Mouse (Mus musculus) monocyte, adult 5-6 weeks (primary cell): ENCODE data around the gene Stim2. TPM values are rescaled to one million over a fixed set of nuclear protein-coding genes. Genes with fewer than 3 reads are reported as not detected.

Experiments used
- ATAC-seq: fragments of 153-309, 156-312 bp; replicated peaks from 2 replicates; pipeline ENCODE4 v1.8.0; 2017; ENCODE audit warnings: mild to moderate bottlenecking; ENCODE audit not compliant: low TSS enrichment, insufficient number of reproducible peaks, severe bottlenecking, poor library complexity, low FRiP score
- total RNA-seq: library from RNA; stranded (forward); fragments of 200-1000, 200-491, 200-594 nt; gene quantifications from 3 replicates; pipeline ENCODE4 v1.2.3, GENCODE M21; 2017

The Stim2 gene
- total RNA-seq, 1 experiment from 2014 or later: 63.6 TPM

DNA sequence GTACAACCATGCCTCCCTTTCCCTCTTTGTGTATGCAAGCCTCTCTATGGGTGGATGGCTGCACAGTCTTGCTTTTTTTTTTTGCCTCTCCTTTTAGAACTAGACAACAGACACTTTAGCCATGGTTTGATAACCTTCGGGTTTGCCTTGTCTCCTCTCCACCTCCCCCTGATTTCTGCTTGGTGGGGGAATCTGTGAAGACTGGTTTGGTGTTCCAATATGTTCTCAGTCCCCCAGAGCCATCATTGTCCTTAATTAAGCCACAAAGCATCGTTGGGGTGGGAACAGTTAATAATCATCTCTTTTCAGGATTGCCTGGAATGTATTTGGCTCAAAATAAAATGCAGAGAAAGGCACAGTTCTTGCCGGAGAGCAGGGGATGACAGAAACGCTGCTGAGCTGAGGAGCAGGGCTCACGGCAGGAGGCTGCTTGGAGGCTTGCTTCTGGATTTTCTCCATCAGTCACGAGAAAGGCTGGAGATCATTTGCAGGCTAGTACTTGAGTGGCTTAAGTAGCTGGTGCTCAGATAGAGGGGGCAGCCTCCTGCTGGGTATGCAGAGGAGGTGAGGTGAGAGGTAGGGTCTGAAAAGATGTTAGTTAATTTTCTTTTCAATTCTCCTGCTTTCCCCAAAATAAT, 161.0 kb downstream of the Stim2 start:
- ATAC-seq: no peak

GRCm38 (mm10) chr5:54160561-54160960, 162.3 kb downstream of the Stim2 start:
- ATAC-seq: no peak

GRCm38 (mm10) chr5:54163890-54164289, 165.6 kb downstream of the Stim2 start:
- ATAC-seq: no peak

Other genes with a start within 250 kb of the Stim2 start
- gene Tbc1d19, start 188.9 kb upstream of the Stim2 start, total RNA-seq: 4.4 to 12.6 TPM (median 6.2 TPM) in 3 replicates